Mouse (Mus musculus) left cerebral cortex, postnatal 36 days (tissue): ENCODE results near the gene Mtor. TPM values are rescaled to one million over a fixed set of nuclear protein-coding genes. Genes with fewer than 3 reads are reported as not detected.

Source experiments
- DNase-seq, 2 experiments: peaks; one replicate each; pipeline ENCODE4 v3.0.0; 2021 to 2022; ENCODE audit warnings: low spot score in 2 of 2, mixed read lengths in 1 of 2
- intact Hi-C: fragments of 180-260 bp; cut with DNase I; formaldehyde crosslinking; loops from one replicate; pipeline ENCODE4 v1.15.1; 2025
- total RNA-seq, 2 experiments: library from RNA; stranded (reverse); gene quantifications; 2 replicates each; pipeline ENCODE4 v1.2.3; 2021

Gene Mtor
- total RNA-seq: 100 to 1,000 TPM in 1 of 2 experiments, 10 to 100 TPM in 1; 91.8 to 100 TPM

DNA sequence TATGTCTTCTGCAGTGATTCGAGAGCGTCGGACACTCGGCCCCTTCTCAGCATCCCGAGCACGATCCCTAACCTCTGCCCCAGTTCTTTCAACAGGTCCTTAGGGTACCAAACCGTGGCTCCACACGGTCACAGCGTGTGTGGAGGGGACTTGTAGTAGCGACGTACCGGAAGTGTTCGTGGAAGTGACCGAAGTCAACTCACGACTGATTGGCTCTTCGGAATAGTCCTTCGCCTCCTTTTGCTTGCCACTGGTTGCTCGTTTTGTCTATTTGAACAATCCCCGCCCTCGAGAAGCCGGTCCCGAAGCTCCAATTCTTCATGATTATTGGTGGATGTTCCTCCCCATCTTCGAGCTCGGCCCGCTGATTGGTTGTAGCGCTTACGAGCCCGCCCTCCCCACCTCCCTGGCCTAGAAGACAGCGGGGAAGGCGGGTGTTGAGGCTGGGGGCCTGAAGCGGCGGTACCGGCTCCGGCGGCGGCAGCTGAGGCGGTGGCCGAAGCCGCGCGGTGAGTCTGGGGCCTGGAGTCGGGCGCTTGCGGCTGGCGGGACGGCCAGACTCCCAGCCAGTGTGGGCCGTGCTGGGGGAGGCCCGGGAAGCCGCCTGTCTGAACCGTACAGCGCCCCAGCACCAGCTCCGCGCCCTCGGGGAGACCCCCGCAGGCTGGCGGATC is at the start of gene Mtor:
Mtor (plus strand) TSS at position 433 of the 674 bp plus-strand sequence.
- DNase-seq: peak; percentile 91 to 94
- intact Hi-C loops: no loop called here

DNA sequence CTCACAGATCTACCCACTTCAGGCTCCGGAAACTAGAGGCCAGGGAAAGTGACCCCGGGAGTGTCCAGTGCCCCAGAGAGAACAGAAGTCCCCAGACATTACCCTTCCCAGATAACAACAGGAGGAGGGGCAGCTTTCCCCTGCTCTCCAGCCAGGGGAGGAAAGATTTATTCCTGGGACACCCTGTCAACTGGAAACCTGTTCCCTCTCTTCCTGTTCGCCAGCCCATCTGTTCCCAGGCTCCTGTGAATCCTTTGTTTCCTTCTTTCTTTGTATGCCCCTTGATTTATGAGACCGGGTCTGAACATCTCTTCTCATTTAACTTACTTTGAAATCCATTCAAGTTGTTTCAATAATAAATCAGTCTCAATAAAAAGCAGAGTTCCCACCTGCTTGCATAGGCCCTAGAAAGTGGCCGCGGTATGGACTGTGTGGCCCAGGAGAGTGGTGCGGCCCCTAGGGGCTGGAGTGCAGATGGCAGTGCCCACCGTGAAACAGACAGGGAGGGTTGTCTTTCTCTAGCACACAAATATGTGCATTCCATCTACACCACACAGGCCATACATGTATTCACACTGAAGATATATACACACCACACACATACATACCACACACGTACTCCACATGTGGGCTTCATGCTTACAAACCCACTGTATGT is 48.8 kb upstream of the Mtor start:
- intact Hi-C loops: no loop called here
- DNase-seq: no peak

DNA sequence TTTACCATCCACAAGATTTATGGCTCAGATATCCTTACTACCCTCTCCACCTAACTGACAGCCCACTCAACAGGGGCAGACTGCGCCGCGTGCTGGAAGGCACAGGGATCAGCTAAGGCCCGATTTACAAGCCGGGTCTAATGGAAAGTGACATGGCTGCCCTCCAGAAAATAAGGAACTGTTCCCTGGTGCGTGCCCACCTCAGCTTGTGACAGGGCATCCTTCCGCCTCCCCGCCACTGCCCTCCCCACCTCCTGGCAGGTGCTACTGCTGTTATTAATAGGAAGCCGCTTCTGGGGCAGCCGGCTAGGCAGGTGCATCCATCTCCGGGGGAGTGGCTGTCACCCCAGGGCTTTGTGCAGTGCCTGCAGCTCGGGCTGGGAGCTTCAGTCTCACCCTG is 45.0 kb upstream of the Mtor start:
- intact Hi-C loops: no loop called here
- DNase-seq: no peak

DNA sequence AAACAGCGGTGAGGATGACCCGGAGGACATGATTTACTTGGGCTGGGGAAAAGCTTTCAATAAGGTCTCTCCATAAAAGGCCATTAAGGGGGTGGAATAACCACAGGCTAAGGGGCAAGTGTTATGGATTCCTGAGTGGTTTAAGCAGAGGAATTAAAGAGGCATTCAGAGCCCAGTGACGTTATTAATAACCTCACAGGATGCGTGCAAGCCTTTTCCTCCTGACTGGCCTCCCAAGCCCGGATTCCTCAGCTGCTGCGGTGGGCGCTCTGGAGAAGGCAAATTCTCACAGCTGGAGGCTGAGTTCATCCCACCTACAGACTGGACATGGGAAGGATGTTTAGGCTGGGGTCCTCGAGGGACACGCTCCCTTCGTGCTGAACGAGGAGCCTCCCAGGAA is 43.7 kb upstream of the Mtor start:
- intact Hi-C loops: no loop called here
- DNase-seq: no peak

DNA sequence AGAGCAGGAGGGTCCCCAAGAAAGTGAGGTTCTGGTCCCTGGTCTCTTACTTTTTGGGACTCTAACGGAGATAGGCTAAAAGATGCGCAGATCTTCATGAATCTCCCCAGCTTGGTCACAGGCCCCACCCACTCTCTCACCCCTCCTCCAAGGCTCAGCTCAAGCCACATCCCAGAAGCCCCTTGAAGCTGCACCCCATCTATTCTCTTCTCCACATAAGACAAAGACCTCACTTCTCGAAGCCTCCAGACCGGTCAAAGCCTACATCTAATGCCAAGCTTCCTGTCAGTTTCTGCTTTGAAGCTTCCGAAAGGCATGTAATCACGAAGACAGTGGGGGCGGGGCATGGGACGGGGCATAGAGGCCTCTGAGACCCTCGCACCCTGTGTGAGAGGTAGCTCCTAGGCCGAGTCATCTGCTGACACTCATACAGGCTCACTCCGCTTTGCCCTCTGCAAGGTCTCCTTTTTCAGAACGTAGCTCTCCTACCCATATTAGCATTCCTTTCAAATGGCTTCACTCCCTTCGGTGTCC is 43.1 kb upstream of the Mtor start:
- DNase-seq: no peak
- intact Hi-C loops: no loop called here

DNA sequence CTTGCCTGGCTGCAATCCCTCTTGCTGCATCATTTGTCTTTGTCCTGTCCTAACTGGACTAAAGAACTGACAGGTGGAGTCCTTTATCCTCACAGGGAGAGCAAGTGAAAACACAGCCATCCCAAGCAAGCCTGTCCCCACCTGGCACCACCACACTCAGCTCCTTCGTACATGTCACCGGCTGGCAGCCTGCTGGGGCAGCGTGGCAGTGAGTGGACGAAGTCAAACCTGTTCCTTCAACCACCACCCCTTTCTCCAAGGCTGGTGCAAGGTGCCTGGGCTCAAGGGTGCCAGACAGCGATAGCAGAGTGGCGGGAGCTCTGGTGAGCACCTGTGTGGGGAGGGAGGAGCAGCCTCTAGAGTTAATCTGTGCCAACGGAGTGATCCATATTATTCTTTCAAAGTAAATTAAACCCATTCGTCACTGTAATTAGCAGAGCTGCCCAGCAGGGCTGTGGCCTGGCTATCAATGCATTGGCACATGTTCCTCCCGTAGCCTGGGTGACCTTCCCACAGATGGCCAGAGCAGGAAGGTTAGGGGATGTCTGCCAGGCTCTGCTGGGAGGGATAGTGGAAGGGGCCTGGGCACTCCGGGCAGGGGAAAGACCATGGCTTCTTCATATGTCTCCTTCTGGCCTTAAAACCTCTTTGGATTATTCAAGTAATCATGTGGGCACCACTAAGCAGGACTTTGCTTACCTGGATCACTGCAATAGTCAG is 40.0 kb upstream of the Mtor start:
- intact Hi-C loops: no loop called here
- DNase-seq: no peak

DNA sequence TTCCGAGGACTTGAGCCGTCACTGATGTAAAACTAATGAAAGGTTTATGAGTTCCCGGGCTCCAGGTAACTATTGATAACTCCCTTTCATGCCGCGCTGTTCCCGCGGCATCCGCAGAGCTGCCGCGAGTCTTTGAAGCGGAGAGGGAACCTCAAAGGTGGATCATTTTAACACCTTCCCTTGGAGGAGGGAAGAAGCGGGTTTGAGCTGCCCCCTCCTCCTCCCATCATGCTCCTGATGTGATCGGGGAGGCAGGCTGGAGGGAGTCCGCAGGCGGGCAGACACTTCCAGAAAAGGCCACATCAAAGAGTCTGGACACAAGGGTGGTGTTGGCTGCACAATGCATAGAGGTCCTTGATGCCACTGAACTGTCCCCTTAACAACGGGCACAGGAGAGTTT is 32.8 kb upstream of the Mtor start:
- intact Hi-C loops: no loop called here

DNA sequence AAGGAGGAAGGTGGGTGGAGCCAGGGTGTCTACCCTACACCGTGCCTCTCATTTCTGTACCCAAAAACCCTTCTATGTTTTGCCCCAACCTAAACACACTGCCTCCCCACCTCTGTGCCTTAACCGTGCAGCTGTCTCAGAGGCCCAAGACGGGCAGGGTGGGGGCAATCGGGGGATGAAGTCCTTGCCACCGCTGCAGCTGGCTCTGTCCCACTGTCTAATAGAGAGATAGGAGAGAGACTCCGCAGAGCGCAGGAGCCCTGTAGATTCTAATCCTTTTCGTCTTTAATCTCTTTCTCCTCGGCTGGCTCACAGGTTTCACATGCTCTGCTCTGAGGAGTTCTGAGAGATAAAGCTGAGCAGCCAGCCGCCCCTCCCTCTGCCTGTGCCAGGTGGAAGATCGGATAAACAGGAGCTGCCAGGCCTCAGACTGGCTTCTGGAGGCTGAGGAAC is 31.3 kb upstream of the Mtor start:
- DNase-seq: no peak
- intact Hi-C loops: no loop called here

More for the DNA sequence above, 32.8 kb upstream of the Mtor start:
- no peak for DNase-seq

DNA sequence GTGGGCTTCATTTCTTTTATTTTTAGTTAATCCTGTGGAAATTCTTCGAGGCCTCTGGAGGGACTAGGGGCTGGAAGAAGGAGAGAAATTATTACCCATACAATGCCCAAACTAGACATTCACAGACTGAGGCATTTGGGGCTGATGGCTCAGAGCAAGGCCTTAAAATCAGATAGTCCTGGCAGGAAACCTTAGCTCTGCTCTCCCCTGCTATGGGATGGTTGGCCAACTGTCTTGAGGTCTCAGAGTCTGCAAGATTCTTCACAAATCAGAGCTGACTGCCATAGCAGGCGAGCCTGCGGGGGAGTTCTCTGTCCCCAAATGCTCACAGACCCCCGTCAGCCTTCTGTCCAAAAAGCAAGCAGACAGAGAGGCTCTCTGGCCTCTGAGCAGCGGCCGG is 30.9 kb upstream of the Mtor start:
- intact Hi-C loops: no loop called here
- no peak for DNase-seq

DNA sequence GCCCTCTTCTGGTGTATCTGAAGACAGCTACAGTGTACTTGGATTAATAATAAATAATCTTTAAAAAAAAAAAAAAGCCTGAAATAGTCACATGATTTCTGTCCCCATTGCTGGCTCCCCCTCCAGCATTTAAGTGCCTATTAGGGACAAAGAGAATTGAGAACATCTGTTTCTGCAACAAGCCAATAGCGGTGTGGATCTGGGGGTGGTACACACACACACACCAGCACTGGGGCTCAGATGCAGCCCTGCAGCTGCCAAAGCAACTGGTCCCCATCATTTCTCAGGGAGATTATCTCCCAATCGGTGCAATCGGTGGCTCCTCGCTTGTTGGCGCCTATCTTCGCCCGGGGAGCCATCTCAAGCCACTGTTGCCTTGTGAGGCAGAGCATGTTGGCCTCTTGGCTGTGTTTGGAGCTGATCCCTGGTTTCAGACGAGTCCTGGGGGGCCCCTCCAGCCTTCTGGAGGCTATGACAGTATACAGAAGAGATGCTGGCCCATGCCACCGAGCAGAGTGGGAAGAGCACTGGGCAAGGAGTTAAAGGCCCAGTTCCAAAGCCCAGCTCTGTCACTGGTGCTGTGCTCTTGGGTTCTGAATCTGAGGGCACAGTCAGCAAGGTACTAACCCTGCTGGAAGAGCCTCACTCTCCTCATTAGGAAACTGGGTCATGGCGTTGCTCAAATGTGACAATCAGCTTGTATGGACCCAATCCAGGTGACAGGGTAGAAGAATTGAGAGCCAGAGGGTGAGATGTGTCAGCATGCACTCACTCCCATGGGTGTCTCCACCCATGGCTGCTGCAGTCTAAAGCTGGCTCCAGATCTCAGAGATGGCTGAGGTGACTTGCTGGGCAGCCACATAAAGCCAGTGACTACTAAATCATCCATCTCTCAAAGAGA is 21.2 kb upstream of the Mtor start:
- intact Hi-C loops: loop anchor here (5.0 kb wide), 1 partner anchor 40 kb away; no protein-coding TSS in a partner anchor
- no peak for DNase-seq

DNA sequence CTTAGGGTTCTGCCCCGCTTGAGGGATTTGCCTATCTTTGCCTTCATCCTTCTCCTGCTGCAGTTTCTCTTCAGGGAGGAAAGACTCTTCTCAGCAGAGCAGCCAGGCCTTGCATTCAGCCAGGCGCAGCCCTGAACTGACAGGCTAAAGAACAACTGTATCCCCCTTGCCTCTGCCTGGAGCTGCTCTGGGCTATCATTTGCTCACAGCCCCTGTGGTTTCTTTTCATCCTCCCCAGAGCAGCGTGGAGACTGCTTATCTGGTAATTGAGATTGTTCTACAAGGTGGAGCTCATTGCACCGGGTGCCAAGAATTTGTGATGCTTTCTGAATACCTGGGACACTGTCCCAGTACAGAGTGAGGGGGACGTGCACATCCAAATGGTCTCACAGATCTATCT is 19.9 kb upstream of the Mtor start:
- DNase-seq: no peak
- intact Hi-C loops: loop anchor here (2.0 to 5.0 kb wide), 3 partner anchors 41 to 258 kb away; no protein-coding TSS in a partner anchor

DNA sequence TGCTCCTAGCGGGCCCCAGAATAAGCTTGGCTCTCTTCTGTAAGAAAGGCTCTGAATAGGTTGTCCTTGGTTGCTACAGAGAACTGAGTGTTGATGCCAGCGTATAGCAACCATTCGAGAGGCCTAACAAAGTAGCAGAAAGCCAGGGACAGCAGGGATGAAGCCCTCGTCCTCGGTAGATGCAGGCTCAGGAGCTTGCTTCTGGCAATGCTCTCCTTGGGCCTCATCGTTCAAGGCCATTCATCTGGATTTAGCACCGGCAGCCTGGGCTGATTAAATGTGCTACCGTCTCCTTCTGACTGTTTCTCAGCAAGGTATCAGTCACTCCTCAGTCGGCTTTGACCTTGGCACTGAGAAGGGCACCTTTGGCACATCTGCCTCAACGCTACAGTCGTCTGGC is 19.3 kb upstream of the Mtor start:
- intact Hi-C loops: loop anchor here (2.0 to 5.0 kb wide), 3 partner anchors 42 to 258 kb away; no protein-coding TSS in a partner anchor
- no peak for DNase-seq

DNA sequence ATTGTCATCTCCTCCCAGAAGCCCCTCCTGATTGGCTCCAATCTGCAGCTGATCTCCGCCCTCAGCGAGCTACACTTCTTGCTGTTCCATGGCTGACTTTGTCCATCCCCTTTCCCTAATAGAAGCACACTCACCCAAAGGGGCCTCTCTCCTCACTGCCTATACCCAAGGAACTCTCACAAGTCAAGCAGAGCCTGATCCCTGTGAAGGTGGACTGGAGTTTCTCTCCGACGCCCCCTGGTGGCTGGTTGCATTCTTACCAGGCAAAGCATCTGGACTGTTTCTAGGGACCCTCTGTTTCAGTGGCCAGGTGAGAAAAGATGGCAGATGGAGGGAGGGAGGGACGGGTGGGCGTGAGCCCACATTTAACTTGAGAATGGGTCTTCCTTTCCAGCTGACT is 18.7 kb upstream of the Mtor start:
- intact Hi-C loops: loop anchor here (2.0 to 10.0 kb wide), 5 partner anchors 42 to 325 kb away; no protein-coding TSS in a partner anchor
- DNase-seq: peak; percentile 49 to 52

DNA sequence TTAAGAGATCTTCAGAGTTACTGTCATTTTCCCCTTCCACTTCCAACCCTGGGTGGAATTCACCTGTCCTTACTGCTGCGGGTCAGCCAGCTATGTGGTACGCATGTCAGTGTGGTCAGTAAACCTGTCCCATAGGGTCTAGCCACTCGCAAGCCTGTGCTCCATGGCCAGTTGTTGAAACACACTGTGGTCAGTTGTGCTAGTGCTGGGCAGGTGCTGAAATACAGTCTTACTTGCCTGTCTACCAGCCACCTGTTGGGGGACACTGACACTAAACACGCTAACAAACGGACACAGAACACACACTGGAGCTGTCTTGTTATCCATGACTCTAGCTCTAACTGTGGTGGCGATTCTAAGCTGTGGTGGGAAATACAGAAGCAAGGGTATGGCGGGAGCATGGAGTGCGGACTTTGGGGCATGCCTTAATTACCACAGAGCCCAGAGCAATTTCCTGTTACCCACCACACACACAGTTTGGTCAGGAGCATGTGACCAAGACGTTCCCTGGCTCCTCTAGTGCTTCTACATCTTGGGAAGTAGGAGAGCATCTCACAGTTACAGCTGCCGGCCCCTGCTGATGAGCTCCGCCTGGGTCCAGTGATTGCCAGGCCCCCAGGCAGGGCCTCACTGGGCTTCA is 17.4 kb upstream of the Mtor start:
- intact Hi-C loops: loop anchor here (5.0 to 10.0 kb wide), 2 partner anchors 79 to 326 kb away; no protein-coding TSS in a partner anchor
- no peak for DNase-seq

DNA sequence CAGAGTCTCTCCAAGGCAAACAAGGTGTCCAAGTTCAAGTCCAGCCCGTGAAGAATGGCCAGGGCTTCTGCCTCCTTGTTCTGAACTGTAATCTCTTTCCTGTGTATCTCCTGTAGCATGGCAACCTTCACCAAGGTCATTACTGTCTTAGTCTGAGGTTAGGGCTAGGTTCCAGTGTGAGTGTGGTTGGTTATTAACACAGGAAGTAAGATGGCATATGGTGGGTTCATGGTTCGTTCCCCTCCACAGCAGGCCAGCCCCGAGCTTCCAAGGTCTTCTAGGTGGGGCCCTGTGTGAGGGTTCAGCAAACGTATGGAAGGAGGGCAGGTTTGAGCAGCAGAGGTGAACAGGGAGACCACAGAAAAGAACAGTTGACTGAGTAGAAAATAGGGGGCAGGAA is 15.9 kb upstream of the Mtor start:
- intact Hi-C loops: loop anchor here (5.0 to 10.0 kb wide), 2 partner anchors 80 to 328 kb away; no protein-coding TSS in a partner anchor
- DNase-seq: no peak

DNA sequence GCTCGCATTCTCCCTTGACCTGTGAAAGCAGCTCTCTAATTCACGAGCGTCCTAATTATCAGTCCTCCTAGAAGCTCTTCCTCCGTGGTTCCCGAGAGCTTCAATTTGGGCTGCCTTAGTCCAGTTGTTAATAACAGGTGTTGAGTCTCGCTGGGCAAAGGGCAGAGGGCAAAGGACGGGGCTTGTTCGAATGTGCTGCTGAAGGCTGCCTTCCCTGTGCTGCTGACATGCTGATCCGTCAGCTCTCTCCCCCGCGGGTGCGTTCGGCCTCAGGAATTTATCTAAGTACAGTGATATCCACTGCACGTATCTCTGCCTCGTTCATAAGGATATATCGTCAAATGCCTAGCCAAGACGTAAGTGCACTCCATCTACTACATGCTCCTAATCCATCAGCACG is 15.1 kb upstream of the Mtor start:
- no peak for DNase-seq
- intact Hi-C loops: loop anchor here (5.0 to 10.0 kb wide), 2 partner anchors 81 to 329 kb away; no protein-coding TSS in a partner anchor

DNA sequence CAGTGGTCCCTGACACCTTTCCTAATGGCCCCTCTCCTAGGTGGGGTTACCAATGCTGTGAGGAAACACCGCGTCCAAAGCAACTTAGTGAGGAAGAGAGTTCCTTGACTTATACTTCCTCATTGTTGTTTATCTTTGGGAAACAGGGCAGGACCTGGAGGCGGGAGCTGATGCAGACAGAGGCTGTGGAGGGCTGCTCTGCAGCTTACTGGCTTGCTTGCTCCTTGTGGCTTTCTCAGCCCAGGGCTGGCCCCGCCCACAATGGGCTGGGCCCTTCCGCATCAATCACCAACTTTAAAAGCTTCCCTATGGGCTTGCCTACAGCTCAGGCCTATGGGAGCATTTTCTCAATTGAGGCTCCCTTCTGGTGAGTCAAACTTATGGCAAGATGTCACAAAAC is 14.6 kb upstream of the Mtor start:
- DNase-seq: no peak
- intact Hi-C loops: loop anchor here (5.0 to 10.0 kb wide), 2 partner anchors 82 to 329 kb away; no protein-coding TSS in a partner anchor

DNA sequence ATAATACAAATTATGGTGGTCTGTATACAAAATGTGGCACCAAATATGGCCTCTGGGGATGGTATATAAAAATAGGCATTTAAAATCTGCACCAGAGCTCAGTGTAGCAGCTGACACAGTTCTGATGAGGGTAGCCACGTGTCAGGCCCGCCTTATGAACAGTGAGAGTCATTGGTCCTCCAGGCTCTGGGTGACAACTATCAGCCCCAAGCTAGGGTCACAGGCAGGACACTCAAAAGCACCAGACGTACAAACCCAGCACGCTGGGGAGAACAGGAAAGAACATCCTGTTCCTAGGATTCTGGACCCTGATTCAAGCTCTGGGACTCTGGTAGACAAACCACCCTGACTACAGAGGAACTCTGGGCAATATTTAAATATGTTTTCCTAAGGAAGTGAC is 13.9 kb upstream of the Mtor start:
- no peak for DNase-seq
- intact Hi-C loops: loop anchor here (5.0 to 10.0 kb wide), 2 partner anchors 82 to 330 kb away; no protein-coding TSS in a partner anchor
